Mouse (Mus musculus) ES-E14 (cell line): ENCODE results near the gene Rpl27a.

Experiments used
- CHD2 ChIP-seq: IDR thresholded peaks from 2 replicates; pipeline ENCODE4 v1.6.1; 2014; ENCODE audit warnings: mild to moderate bottlenecking, low read depth, low read length, inconsistent platforms
- HCFC1 ChIP-seq: IDR thresholded peaks from 2 replicates; pipeline ENCODE4 v1.6.1; 2012; ENCODE audit warnings: low read length, inconsistent platforms, borderline replicate concordance; ENCODE audit not compliant: insufficient read depth
- ZNF384 ChIP-seq: IDR thresholded peaks from 2 replicates; pipeline ENCODE4 v1.6.1; 2012; ENCODE audit warnings: low read depth, low read length, inconsistent platforms

- TF ChIP-seq CHD2 (no peak), HCFC1 (no peak), ZNF384 (no peak)
Measured at GRCm38 (mm10) chr7:109534921-109535320, 16.0 kb downstream of the Rpl27a start.
